Mouse (Mus musculus) lung, postnatal 0 days (tissue): ENCODE measurements at regions not wholly inside any gene's neighbourhood (a gene's known extent, or its start where the extent isn't known, plus 50 kb on each side); places are given as distances from the start of the nearest gene placed in this dataset.

Experiments used
- CTCF ChIP-seq: IDR thresholded peaks from 2 replicates; pipeline ENCODE4 v1.5.1; 2016; ENCODE audit warnings: antibody characterized with exemption, mild to moderate bottlenecking
- EP300 ChIP-seq: IDR thresholded peaks from 2 replicates; pipeline ENCODE4 v1.6.1; 2016; ENCODE audit warnings: antibody characterized with exemption, mild to moderate bottlenecking, control low read depth

DNA sequence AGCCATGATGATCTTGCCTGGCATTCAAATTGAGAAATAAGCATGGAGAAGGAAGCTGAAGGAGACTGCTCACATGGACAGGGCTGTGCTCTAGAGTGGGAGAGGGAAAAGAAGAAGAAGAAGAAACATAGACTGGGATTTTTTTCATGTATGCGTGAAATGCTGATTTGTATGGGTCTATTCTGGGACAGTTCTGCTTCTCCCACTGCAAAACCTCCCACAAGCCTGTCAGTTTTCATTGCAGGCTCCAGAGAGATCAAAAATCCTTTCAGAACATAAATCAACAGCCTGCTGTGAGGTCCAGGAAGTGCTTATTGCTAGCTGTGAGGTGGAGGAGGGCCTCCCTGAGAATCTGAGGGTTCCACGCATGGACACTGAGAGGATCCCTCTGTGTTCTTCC, 377.3 kb upstream of the Nox3 start:
- TF ChIP-seq CTCF (no peak), EP300 (no peak)
